Mouse (Mus musculus) myocyte (in vitro differentiated cells): ENCODE data around the gene Xylt1.

Experiments
- CEBPB ChIP-seq: IDR thresholded peaks from 2 replicates; pipeline ENCODE4 v1.6.1; 2011; ENCODE audit warnings: mild to moderate bottlenecking, moderate library complexity; ENCODE audit not compliant: poor library complexity, insufficient read depth, severe bottlenecking
- E2F4 ChIP-seq: IDR thresholded peaks from one replicate; pipeline ENCODE4 v1.6.1; 2011; ENCODE audit warnings: mild to moderate bottlenecking, control low read depth, moderate library complexity; ENCODE audit not compliant: insufficient read depth
- MAX ChIP-seq: IDR thresholded peaks from one replicate; pipeline ENCODE4 v1.6.1; 2011; ENCODE audit warnings: low read depth, mild to moderate bottlenecking, control low read depth
- MYOD1 ChIP-seq, 3 experiments: IDR thresholded peaks; one replicate each; pipeline ENCODE4 v1.6.1; 2011; ENCODE audit warnings: control low read depth in 2 of 3, low read depth in 2 of 3, mild to moderate bottlenecking in 2 of 3, moderate library complexity in 1 of 3; ENCODE audit not compliant: insufficient read length in 2 of 3, control insufficient read depth in 1 of 3
- MYOG ChIP-seq, 3 experiments: IDR thresholded peaks; one replicate each; pipeline ENCODE4 v1.6.1; 2011; ENCODE audit warnings: control low read depth in 2 of 3, low read depth in 2 of 3, mild to moderate bottlenecking in 2 of 3; ENCODE audit not compliant: insufficient read length in 2 of 3, control insufficient read depth in 1 of 3, insufficient read depth in 1 of 3
- POLR2A ChIP-seq: IDR thresholded peaks from one replicate; pipeline ENCODE4 v1.6.1; 2011; ENCODE audit warnings: low read depth, mild to moderate bottlenecking, control low read depth, moderate library complexity; ENCODE audit not compliant: insufficient read length
- POLR2AphosphoS2 ChIP-seq: IDR thresholded peaks from one replicate; pipeline ENCODE4 v1.6.1; 2011; ENCODE audit warnings: low read depth, control low read depth; ENCODE audit not compliant: insufficient read length
- REST ChIP-seq: IDR thresholded peaks from one replicate; pipeline ENCODE4 v1.6.1; 2011; ENCODE audit warnings: mild to moderate bottlenecking, control low read depth, moderate library complexity; ENCODE audit not compliant: insufficient read depth, insufficient read length
- SRF ChIP-seq: IDR thresholded peaks from one replicate; pipeline ENCODE4 v1.6.1; 2011; ENCODE audit warnings: low read depth; ENCODE audit not compliant: control insufficient read depth, insufficient read length
- TCF12 ChIP-seq: IDR thresholded peaks from one replicate; pipeline ENCODE4 v1.6.1; 2011; ENCODE audit warnings: mild to moderate bottlenecking, control low read depth; ENCODE audit not compliant: poor library complexity, insufficient read depth, severe bottlenecking
- TCF3 ChIP-seq: IDR thresholded peaks from one replicate; pipeline ENCODE4 v1.6.1; 2011; ENCODE audit warnings: low read depth, control low read depth; ENCODE audit not compliant: insufficient read length
- USF1 ChIP-seq: IDR thresholded peaks from one replicate; pipeline ENCODE4 v1.6.1; 2011; ENCODE audit warnings: low read depth, mild to moderate bottlenecking, control low read depth, moderate library complexity

GRCm38 (mm10) chr7:117440994-117441393, 60.2 kb downstream of the Xylt1 start:
- TF ChIP-seq MYOG (IDR thresholded peaks at IDR 0.05; ENCODE audit: control insufficient read depth in 1 of 3, insufficient read depth in 1 of 3, insufficient read length in 2 of 3, low read depth in 2 of 3) (no peak), MYOD1 (IDR thresholded peaks at IDR 0.05; ENCODE audit: control insufficient read depth in 1 of 3, insufficient read length in 2 of 3, low read depth in 2 of 3) (no peak), E2F4 (no peak), POLR2A (no peak), TCF12 (no peak), MAX (no peak), REST (no peak), USF1 (no peak), SRF (no peak), CEBPB (no peak), POLR2AphosphoS2 (no peak), TCF3 (no peak)
